Mouse (Mus musculus) liver, embryonic 14.5 days (tissue): Measurements from ENCODE around the gene 4930578G10Rik.
"Not testable (repeated sequence)": the region's sequence is repeated elsewhere in the genome, so short reads cannot be mapped to it uniquely, and the experiment has no call there.

Source experiments
- CTCF ChIP-seq: IDR thresholded peaks from 2 replicates; pipeline ENCODE4 v1.5.1; 2016; ENCODE audit warnings: antibody characterized with exemption, low read depth, control low read depth
- EP300 ChIP-seq: IDR thresholded peaks from 2 replicates; pipeline ENCODE4 v1.6.1; 2016; ENCODE audit warnings: antibody characterized with exemption, low read depth

DNA sequence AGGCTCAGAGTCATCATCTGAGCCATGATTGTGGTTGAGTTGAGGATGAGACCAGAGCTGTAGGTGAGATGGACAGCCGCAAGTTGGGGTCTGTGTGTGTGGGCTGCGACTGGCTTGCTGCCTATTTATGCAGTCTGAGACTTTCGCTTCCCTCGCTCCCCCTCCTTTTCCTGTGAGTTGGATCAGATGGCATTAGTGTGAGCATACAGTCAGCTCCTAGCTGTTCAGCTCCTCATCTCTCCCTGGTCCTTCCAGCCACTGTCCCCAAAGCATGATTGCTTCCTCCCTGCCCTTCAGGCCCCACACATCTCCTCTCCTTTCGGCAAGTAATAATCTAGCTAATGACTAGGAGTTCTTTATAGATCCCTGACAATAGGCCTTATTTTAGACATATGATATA, 38.5 kb downstream of the 4930578G10Rik start, which contains the start of gene Ccl21a:
- not testable (repeated sequence) for TF ChIP-seq CTCF, EP300
